Mouse (Mus musculus) neural tube, embryonic 15.5 days (tissue): Measurements from ENCODE around the gene Mlana. TPM values are rescaled to one million over a fixed set of nuclear protein-coding genes. Genes with fewer than 3 reads are reported as not detected.

ENCODE experiments used
- polyA plus RNA-seq: library from polyadenylated mRNA; unstranded; fragments of >200 nt; fragmentation: Nextera tagmentation; extraction: Ambion mirVana; gene quantifications from 2 replicates; pipeline ENCODE4 v1.2.1, GENCODE M21; 2015

The Mlana gene
- polyA plus RNA-seq, 1 experiment from 2014 or later, result not detected

Other genes starting within 250 kb of the Mlana start
- gene Ric1, start 175.5 kb upstream of the Mlana start, polyA plus RNA-seq, result 13.8 and 14.6 TPM in 2 replicates
- gene Ermp1, start 49.4 kb upstream of the Mlana start, polyA plus RNA-seq, result 11.7 and 12.8 TPM in 2 replicates
- 5.5 and 5.6 TPM in 2 replicates for gene 9930021J03Rik, start 108.2 kb downstream of the Mlana start, polyA plus RNA-seq
- 41.9 and 46.5 TPM in 2 replicates for gene Ranbp6, start 115.2 kb downstream of the Mlana start, polyA plus RNA-seq
- 5.0 and 6.0 TPM in 2 replicates for gene Il33, start 227.3 kb downstream of the Mlana start, polyA plus RNA-seq